Mouse (Mus musculus): ENCODE results near the gene Nup43. TPM values are rescaled to one million over a fixed set of nuclear protein-coding genes. Genes with fewer than 3 reads are reported as not detected.
A peak's percentile ranks its signal among the peaks of the same experiment; 100 is the strongest.

Gene Nup43
- polyA plus RNA-seq, 1 experiment from 2014 or later = 73.5 TPM

DNA sequence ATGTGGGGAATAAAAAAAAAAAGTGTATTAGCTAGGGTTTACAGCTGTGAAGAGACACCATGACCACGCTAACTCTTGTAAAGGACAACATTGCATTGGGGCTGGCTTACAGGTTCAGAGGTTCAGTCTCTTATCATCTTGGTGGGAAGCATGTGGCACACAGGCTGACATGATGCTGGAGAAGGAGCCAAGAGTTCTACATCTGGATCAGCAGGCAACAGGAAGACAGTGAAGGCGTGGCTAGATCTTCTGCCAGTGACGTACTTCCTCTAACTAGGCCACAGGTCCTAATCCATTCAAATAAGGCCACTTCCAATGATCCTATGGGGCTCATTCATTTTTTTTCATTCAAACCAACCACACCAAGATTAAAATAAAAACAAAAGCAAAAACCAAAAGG is 32.8 kb downstream of the Nup43 start:
- Histone ChIP-seq H3K9me3 (replicated peaks; ENCODE audit: control insufficient read depth, low read length) (no peaks in the 10 kb centered on the region), H3K4me1 (ENCODE audit: control insufficient read depth, insufficient read depth, low read length) (no peaks in the 10 kb centered on the region), H3K4me3 (ENCODE audit: low read depth, low read length) (no peak overlapping the region), H3K9ac (replicated peaks; ENCODE audit: low read length) (no peak overlapping the region), H3K27ac (replicated peaks; ENCODE audit: low read depth, low read length) (no peak overlapping the region), H3K4me2 (ENCODE audit: low read depth, low read length) (no peak overlapping the region), H3K27me3 (ENCODE audit: control insufficient read depth, insufficient read depth, low read length) (no peaks in the 10 kb centered on the region), H3K36me3 (replicated peaks; ENCODE audit: control insufficient read depth, insufficient read depth, low read depth, low read length) (peaks cover 10% of the 10 kb centered on the region)
- DNase-seq (ENCODE audit: low spot score) = no peak
- WGBS = 90% methylated on average over 3 of the region's 3 CpGs
- ATAC-seq (replicated peaks; ENCODE audit: insufficient number of reproducible peaks, low FRiP score, low TSS enrichment, low read depth) = no peak

GRCm38 (mm10) chr10:7702586-7702985 is 35.3 kb downstream of the Nup43 start:
- Histone ChIP-seq H3K36me3 (replicated peaks; ENCODE audit: control insufficient read depth, insufficient read depth, low read depth, low read length) (peaks cover 10% of the 10 kb centered on the region), H3K9me3 (replicated peaks; ENCODE audit: control insufficient read depth, low read length) (no peaks in the 10 kb centered on the region), H3K9ac (replicated peaks; ENCODE audit: low read length) (no peak overlapping the region), H3K4me2 (ENCODE audit: low read depth, low read length) (no peak overlapping the region), H3K4me3 (ENCODE audit: low read depth, low read length) (no peak overlapping the region), H3K27me3 (ENCODE audit: control insufficient read depth, insufficient read depth, low read length) (no peaks in the 10 kb centered on the region), H3K27ac (replicated peaks; ENCODE audit: low read depth, low read length) (no peak overlapping the region), H3K4me1 (ENCODE audit: control insufficient read depth, insufficient read depth, low read length) (no peaks in the 10 kb centered on the region)
- WGBS = 93% methylated on average over 6 of the region's 6 CpGs
- no peak for ATAC-seq (replicated peaks; ENCODE audit: insufficient number of reproducible peaks, low FRiP score, low TSS enrichment, low read depth)
- DNase-seq (ENCODE audit: low spot score) = no peak

DNA sequence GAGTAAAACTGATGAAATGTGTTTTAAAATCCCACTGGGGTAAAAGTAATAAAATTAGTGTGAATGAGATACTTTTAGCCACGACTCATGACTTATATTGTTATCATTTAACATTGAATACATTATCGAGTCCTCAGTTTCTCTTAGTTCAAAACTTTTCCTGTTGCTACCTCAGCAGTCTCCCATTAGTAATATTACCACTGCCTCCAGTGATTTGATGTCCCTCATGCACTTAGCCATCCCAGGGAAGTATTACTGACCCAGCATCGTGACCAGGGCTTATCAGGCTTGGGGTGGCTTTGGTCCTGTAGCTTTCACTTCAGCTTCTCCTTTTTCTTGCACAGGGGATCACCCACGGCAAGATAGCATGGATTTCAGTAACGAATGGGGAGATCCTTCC is 42.8 kb downstream of the Nup43 start:
- Histone ChIP-seq H3K9ac (replicated peaks; ENCODE audit: low read length) (no peak overlapping the region), H3K9me3 (replicated peaks; ENCODE audit: control insufficient read depth, low read length) (no peaks in the 10 kb centered on the region), H3K36me3 (replicated peaks; ENCODE audit: control insufficient read depth, insufficient read depth, low read depth, low read length) (peaks cover 2% of the 10 kb centered on the region; the same call in 1 of the 2 replicates), H3K27ac (replicated peaks; ENCODE audit: low read depth, low read length) (no peak overlapping the region), H3K4me1 (ENCODE audit: control insufficient read depth, insufficient read depth, low read length) (no peaks in the 10 kb centered on the region), H3K27me3 (ENCODE audit: control insufficient read depth, insufficient read depth, low read length) (no peaks in the 10 kb centered on the region), H3K4me2 (ENCODE audit: low read depth, low read length) (no peak overlapping the region), H3K4me3 (ENCODE audit: low read depth, low read length) (no peak overlapping the region)
- DNase-seq (ENCODE audit: low spot score) (no peak), ATAC-seq (replicated peaks; ENCODE audit: insufficient number of reproducible peaks, low FRiP score, low TSS enrichment, low read depth) (no peak)
- 92% methylated on average over 5 of the region's 5 CpGs for WGBS

DNA sequence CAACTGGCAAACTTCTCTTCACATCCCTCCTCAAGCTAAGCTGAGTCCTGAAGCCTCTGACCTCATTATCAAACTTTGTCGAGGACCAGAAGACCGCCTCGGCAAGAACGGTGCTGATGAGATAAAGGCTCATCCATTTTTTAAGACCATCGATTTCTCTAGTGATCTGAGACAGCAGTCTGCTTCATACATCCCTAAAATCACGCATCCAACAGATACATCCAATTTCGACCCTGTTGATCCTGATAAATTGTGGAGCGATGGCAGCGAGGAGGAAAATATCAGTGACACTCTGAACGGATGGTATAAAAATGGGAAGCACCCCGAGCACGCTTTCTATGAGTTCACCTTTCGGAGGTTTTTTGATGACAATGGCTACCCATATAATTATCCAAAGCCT is 45.2 kb downstream of the Nup43 start:
- ATAC-seq (replicated peaks; ENCODE audit: insufficient number of reproducible peaks, low FRiP score, low TSS enrichment, low read depth) (no peak), DNase-seq (ENCODE audit: low spot score) (no peak)
- Histone ChIP-seq H3K4me1 (ENCODE audit: control insufficient read depth, insufficient read depth, low read length) (no peaks in the 10 kb centered on the region), H3K27ac (replicated peaks; ENCODE audit: low read depth, low read length) (no peak overlapping the region), H3K27me3 (ENCODE audit: control insufficient read depth, insufficient read depth, low read length) (no peaks in the 10 kb centered on the region), H3K9ac (replicated peaks; ENCODE audit: low read length) (no peak overlapping the region), H3K4me2 (ENCODE audit: low read depth, low read length) (no peak overlapping the region), H3K9me3 (replicated peaks; ENCODE audit: control insufficient read depth, low read length) (no peaks in the 10 kb centered on the region), H3K4me3 (ENCODE audit: low read depth, low read length) (no peak overlapping the region), H3K36me3 (replicated peaks; ENCODE audit: control insufficient read depth, insufficient read depth, low read depth, low read length) (peaks cover 2% of the 10 kb centered on the region; the same call in 1 of the 2 replicates)
- 92% methylated on average over 13 of the region's 13 CpGs for WGBS

- Histone ChIP-seq H3K4me3 (ENCODE audit: low read depth, low read length) (no peak overlapping the region), H3K9ac (replicated peaks; ENCODE audit: low read length) (no peak overlapping the region), H3K27ac (replicated peaks; ENCODE audit: low read depth, low read length) (no peak overlapping the region), H3K27me3 (ENCODE audit: control insufficient read depth, insufficient read depth, low read length) (no peaks in the 10 kb centered on the region), H3K4me1 (ENCODE audit: control insufficient read depth, insufficient read depth, low read length) (no peaks in the 10 kb centered on the region), H3K9me3 (replicated peaks; ENCODE audit: control insufficient read depth, low read length) (no peaks in the 10 kb centered on the region), H3K4me2 (ENCODE audit: low read depth, low read length) (no peak overlapping the region), H3K36me3 (replicated peaks; ENCODE audit: control insufficient read depth, insufficient read depth, low read depth, low read length) (peaks cover 2% of the 10 kb centered on the region; the same call in 1 of the 2 replicates)
- ATAC-seq (replicated peaks; ENCODE audit: insufficient number of reproducible peaks, low FRiP score, low TSS enrichment, low read depth) = no peak
- DNase-seq (ENCODE audit: low spot score) = no peak
- WGBS = 83% methylated on average over 7 of the region's 7 CpGs
These were observed 47.8 kb downstream of the Nup43 start for GRCm38 (mm10) chr10:7715056-7715455.

DNA sequence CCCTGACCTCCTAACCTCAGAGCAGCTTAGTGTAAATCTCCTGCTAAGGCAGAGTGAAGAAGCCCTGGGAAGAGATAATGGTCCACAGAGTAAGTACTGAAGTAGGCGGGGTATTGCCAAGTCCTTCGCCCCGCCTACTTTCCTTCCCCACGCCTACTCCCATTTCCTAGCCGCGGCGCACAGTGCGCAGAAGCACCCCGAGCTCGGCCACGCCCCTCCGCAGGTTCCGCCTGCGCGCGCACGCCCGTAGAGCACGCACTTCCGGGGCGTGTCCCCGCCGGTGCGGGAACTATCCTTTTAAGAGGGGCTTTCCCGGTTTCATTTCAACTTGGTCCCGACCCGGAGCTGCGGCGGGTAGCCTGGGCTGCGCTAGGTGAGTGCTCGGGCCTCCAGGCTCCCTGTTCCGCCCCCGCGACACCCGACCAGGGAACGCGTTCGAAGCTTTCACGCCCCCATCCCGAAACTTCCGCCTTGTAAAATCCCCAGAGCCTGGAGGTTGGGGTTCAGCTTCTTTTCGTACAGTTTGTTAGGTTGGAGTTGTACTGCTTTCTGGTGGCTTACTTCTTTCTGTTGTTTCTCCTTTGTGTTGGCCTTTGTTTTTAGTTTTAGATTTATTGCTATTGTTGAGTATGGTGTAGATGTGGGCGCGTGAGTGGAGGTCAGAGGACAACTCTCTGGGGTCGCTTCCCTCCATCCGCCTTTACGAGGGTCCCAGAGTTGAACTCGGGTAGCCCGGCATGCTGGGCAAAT is 58.6 kb downstream of the Nup43 start, which contains the start of gene Katna1:
Gene Katna1 (plus strand): TSS at position 250 of the 750 bp plus-strand sequence.
- no peak within 1 kb of the TSS for H3K27ac ChIP-seq (replicated peaks; ENCODE audit: low read depth, low read length)

GRCm38 (mm10) chr10:7726501-7726812 is 59.2 kb downstream of the Nup43 start:
- Histone ChIP-seq H3K9ac (replicated peaks; ENCODE audit: low read length) (peak overlapping the region; percentile 65), H3K27ac (replicated peaks; ENCODE audit: low read depth, low read length) (no peak overlapping the region), H3K36me3 (replicated peaks; ENCODE audit: control insufficient read depth, insufficient read depth, low read depth, low read length) (no peaks in the 10 kb centered on the region), H3K9me3 (replicated peaks; ENCODE audit: control insufficient read depth, low read length) (no peaks in the 10 kb centered on the region), H3K4me1 (ENCODE audit: control insufficient read depth, insufficient read depth, low read length) (no peaks in the 10 kb centered on the region), H3K27me3 (ENCODE audit: control insufficient read depth, insufficient read depth, low read length) (no peaks in the 10 kb centered on the region), H3K4me2 (ENCODE audit: low read depth, low read length) (peak overlapping the region; percentile 67), H3K4me3 (ENCODE audit: low read depth, low read length) (peak overlapping the region; percentile 57)
- ATAC-seq (replicated peaks; ENCODE audit: insufficient number of reproducible peaks, low FRiP score, low TSS enrichment, low read depth) = no peak
- WGBS = 0% methylated on average over 8 of the region's 8 CpGs
- peak; percentile 9 for DNase-seq (ENCODE audit: low spot score)

More for the DNA sequence above, 58.6 kb downstream of the Nup43 start, which contains the start of gene Katna1:
- peak; percentile 95 for ATAC-seq (replicated peaks; ENCODE audit: insufficient number of reproducible peaks, low FRiP score, low TSS enrichment, low read depth)
- peak within 1 kb of the TSS; percentile 57 for H3K4me3 ChIP-seq (ENCODE audit: low read depth, low read length)
- H3K36me3 ChIP-seq (replicated peaks; ENCODE audit: control insufficient read depth, insufficient read depth, low read depth, low read length) = no peaks in the 10 kb centered on the region
- peak within 1 kb of the TSS; percentile 65 for H3K9ac ChIP-seq (replicated peaks; ENCODE audit: low read length)
- 0% methylated on average over 49 of the region's 49 CpGs for WGBS
- DNase-seq (ENCODE audit: low spot score) = peak; percentile 97
- peak within 1 kb of the TSS; percentile 67 for H3K4me2 ChIP-seq (ENCODE audit: low read depth, low read length)
- H3K27me3 ChIP-seq (ENCODE audit: control insufficient read depth, insufficient read depth, low read length) = no peaks in the 10 kb centered on the region
- no peaks in the 10 kb centered on the region for H3K9me3 ChIP-seq (replicated peaks; ENCODE audit: control insufficient read depth, low read length)
- H3K4me1 ChIP-seq (ENCODE audit: control insufficient read depth, insufficient read depth, low read length) = no peaks in the 10 kb centered on the region

- DNase-seq (ENCODE audit: low spot score) (no peak), ATAC-seq (replicated peaks; ENCODE audit: insufficient number of reproducible peaks, low FRiP score, low TSS enrichment, low read depth) (no peak)
- peak overlapping the region; percentile 27; the same call in 1 of the 2 replicates for H3K4me2 ChIP-seq (ENCODE audit: low read depth, low read length)
- peak overlapping the region; percentile 57; the same call in 1 of the 2 replicates for H3K4me3 ChIP-seq (ENCODE audit: low read depth, low read length)
- H3K9me3 ChIP-seq (replicated peaks; ENCODE audit: control insufficient read depth, low read length) = no peaks in the 10 kb centered on the region
- H3K27me3 ChIP-seq (ENCODE audit: control insufficient read depth, insufficient read depth, low read length) = no peaks in the 10 kb centered on the region
- H3K4me1 ChIP-seq (ENCODE audit: control insufficient read depth, insufficient read depth, low read length) = no peaks in the 10 kb centered on the region
- WGBS = 19% methylated on average over 3 of the region's 3 CpGs
- 0 out of 2 replicates have a peak overlapping the region, but pooled peaks have one; percentile 5 for H3K9ac ChIP-seq (replicated peaks; ENCODE audit: low read length)
- no peak overlapping the region for H3K27ac ChIP-seq (replicated peaks; ENCODE audit: low read depth, low read length)
- no peaks in the 10 kb centered on the region for H3K36me3 ChIP-seq (replicated peaks; ENCODE audit: control insufficient read depth, insufficient read depth, low read depth, low read length)
These were observed 59.7 kb downstream of the Nup43 start for GRCm38 (mm10) chr10:7727011-7727410.

All from embryonic facial prominence, embryonic 11.5 days (tissue).